Mouse (Mus musculus) right cerebral cortex, postnatal 36 days (tissue): Measurements from ENCODE around the gene Dnm3.

Experiments used
- DNase-seq, 2 experiments: peaks; one replicate each; pipeline ENCODE4 v3.0.0; 2022; ENCODE audit warnings: low spot score in 2 of 2, mixed read lengths in 1 of 2

Dnm3 gene

GRCm38 (mm10) chr1:162109437-162109813, 368.4 kb downstream of the Dnm3 start:
- DNase-seq = no peak

DNA sequence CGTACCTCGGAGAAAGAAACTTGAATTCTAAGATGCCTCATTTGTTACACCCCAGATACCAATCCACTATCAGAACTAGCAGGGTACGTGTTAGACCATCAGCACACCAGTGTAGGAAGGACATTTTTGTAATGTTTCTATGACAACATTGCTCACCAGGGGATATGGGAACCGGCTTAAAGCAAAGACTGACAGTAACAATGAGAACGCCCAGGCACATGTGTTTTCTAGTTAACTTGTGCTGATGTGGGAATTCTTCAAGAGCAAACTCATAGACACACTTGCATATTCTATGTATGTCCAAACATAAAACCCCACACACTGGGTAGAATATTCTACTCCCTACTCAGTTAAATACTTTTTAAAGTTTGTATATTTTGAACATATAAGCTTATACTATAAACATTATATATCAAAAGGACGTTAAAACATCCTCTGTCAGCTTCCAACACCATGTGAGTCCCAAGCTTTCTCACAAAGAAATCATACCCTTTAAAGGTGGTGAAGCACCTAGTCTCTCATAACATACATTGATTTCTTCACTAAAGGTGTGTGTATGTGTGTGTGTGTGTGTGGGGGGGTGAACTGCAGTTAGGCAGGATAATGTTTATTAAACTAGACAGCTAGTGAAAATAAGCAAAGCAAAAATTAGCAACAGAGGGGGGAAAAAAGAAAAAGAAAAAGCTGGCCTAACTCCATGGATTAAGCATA, 369.0 kb downstream of the Dnm3 start:
- no peak for DNase-seq

- DNase-seq = peak; percentile 28 to 36
These were observed 369.6 kb downstream of the Dnm3 start for GRCm38 (mm10) chr1:162108181-162108671.

DNA sequence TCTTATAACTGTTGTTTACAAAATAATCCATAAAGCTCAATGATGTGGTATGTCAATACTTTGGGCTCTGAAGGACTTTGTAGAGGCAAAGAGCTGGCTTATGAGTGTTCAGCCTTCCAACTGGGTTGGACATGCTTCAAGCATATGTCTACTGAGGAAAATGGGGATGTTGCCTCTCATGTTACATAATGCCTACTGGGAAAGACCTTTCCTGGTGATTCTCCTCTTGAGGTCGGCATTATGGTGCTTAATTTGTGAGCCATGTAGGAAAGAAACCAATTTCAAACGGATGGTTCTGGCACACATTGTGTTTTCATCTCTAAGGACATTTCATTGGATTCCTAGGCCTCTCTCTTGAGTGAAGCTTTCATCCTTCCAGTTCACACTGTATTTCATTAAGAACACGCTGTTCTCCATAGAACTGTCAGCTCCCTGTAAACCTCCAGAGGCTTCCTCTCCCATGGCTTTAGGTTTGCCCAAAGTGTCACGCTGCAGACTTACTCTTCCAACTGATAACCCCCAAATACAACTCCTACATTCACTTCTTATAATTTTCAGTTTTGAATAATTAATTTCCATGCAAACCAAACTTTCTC, 370.7 kb downstream of the Dnm3 start:
- no peak for DNase-seq

DNA sequence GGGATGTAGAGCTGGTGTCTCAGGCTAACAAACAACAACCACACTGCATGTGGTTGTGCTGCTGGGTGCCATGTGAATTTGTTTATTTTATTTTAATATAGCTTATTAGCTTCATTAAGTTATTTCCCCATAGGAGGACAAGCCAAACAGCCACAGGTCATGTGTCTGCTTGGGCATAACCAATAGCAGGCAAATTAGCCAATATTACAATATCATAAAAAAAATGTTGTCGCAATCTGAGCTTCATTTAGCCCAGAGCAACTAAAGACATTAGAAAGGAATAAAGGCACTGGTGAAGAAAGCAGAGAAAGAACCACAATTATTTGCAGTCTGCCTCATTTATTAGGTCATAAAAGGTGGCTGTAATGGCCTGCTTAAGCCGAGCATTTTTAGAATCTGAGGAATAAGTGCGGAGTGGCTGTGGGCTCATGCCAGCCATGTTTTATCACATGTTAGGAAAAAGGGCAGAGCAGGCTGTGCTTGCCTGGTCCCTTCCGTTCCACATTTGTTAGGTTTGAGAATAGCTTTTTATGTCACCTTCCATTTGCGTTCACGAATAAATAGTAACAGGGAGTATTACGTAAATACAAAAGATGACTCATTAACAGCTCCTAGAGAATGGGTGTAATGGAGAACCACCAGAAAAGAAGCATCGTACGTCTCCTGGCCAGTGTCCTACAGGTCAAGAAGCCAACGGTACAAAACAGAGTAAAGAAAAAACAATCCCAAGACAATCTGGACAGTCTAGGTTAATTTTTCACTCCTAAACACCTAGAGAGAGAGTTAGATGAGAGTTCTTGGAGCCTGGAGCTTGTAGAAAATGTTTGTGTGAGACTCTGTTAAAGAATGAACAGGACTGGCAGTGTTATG, 376.6 kb downstream of the Dnm3 start:
- DNase-seq = no peak

- no peak for DNase-seq
These were observed 377.6 kb downstream of the Dnm3 start for GRCm38 (mm10) chr1:162100033-162100820.

DNA sequence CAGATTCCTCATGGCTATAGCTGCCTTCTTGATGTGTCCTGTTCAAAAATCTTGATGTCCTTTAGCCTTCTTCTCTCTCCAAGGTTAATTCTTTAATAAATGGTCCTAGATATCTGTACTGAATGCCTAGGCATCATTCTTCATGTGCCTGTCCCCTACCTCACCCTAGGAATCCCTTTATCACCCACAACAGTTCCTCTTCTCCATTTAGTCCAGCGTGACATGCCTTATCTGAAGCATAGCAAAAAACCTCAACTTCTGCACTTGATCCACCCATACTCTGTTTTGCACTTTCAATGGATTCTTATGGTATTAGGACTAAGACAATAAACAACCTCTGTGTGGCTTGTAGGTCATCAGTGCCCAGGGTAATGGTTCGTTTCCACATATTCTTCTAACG, 378.6 kb downstream of the Dnm3 start:
- no peak for DNase-seq

- no peak for DNase-seq
These were observed 383.1 kb downstream of the Dnm3 start for GRCm38 (mm10) chr1:162094523-162095272.

- DNase-seq = no peak
These were observed 383.9 kb downstream of the Dnm3 start for GRCm38 (mm10) chr1:162093806-162094522.

DNA sequence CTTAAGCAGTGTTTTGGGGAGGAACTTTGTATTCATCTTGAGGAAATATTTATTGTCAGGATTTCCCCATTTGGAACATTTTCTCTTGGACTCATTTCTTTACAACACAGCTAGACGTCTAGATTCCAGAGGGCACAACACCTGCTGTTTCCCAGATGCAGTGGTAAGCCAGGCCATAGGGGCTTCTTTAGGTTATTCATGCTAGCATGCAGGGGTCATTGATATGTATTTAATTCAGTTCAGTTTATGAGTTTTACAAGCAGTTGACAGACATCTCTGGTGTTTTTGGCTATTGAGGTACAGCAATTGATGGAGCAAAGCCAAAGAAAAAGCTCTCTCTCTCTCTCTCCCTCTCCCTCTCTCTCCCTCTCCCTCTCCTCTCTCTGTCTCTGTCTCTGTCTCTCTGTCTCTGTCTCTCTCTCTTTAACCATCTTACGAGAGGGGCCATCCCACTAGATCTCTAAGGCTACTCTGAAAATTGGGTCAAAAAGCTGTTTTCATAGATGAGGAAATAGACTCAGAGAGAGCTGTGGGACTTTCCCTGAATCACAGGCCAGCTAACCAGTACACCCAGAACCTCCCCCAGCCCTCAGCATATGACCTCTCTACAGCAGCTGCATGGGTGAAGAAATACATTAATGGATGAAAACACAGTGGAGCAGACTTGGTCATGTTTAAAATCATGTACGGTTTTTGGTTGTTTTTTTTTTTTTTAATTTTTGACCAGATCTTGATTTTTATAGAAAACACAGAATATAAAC, 384.8 kb downstream of the Dnm3 start:
- no peak for DNase-seq

GRCm38 (mm10) chr1:162092401-162092800, 385.4 kb downstream of the Dnm3 start:
- no peak for DNase-seq

- no peak for DNase-seq
These were observed 393.9 kb downstream of the Dnm3 start for GRCm38 (mm10) chr1:162083886-162084478.

- DNase-seq = no peak
These were observed 394.5 kb downstream of the Dnm3 start for GRCm38 (mm10) chr1:162083354-162083753.

GRCm38 (mm10) chr1:162082711-162083110, 395.1 kb downstream of the Dnm3 start:
- no peak for DNase-seq

DNA sequence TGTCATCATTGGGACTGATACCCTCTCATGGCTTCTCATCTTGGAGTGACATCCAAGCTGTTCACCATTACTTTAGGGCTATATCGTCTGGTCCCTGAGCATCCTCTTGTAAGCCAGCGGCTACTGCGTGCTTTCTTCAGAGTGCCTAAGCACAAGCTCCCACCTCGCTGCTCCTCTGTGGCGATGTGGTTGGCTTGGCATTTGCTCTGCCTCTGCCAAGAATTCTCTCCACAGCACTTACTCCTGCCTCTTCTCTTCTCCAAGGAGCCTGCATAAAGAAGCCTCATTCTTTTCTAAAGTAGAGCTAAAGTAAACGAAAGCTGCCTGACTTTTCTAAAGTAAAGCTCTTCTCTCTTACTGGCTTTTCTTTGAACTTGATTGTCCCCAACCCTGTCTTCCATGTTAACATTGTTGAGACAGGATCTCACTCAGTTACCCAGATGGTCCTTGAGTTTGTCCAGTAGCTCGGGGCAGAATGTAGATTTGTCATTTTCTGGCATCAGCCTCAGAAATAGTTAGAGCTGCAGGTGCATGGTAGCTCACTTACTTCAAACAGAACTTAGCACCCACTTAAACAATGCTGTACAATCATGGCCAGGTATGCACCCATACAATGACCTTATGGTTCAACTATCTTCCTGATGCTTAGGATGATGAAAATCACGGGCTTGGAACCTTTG, 396.0 kb downstream of the Dnm3 start:
- DNase-seq = no peak

DNA sequence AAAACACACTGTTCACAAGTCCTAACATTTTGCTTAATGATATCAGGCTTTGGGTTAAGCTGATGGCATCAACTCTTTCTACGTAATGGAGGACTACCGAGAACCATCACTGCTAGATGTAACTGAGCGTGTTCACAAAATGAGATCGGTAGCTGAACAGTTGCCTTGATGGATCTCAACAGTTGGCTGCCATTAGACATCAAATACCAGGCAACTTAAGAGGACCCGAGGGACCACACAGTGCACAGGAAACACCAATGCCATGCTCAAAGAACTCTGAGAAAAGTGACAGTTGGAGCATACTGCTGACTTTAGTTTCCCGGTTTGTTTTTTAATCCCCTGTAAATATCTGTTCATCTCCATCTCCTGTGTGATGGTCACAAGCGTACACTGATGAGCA, 397.8 kb downstream of the Dnm3 start:
- DNase-seq = no peak

GRCm38 (mm10) chr1:162077454-162077853, 400.4 kb downstream of the Dnm3 start:
- peak in 1 of 2 experiments; percentile 30 for DNase-seq

- DNase-seq = no peak
These were observed 401.2 kb downstream of the Dnm3 start for GRCm38 (mm10) chr1:162076581-162077001.
